Mouse (Mus musculus) C2C12 (cell line): Measurements from ENCODE around the gene Dnah17. TPM values are rescaled to one million over a fixed set of nuclear protein-coding genes. Genes with fewer than 3 reads are reported as not detected.
A peak's percentile ranks its signal among the peaks of the same experiment; 100 is the strongest.

Source experiments
- H3K27me3 ChIP-seq: one replicate; pipeline ENCODE4 v1.6.1; 2011; ENCODE audit not compliant: control insufficient read depth, insufficient read depth, insufficient read length
- H3K36me3 ChIP-seq: one replicate; pipeline ENCODE4 v1.6.1; 2011; ENCODE audit not compliant: control insufficient read depth, insufficient read depth
- H3K4me3 ChIP-seq: one replicate; pipeline ENCODE4 v1.5.1; 2011; ENCODE audit warnings: mild to moderate bottlenecking, control low read depth; ENCODE audit not compliant: poor library complexity, insufficient read depth, severe bottlenecking
- H3K79me2 ChIP-seq: one replicate; pipeline ENCODE4 v1.6.1; 2011; ENCODE audit not compliant: control insufficient read depth, insufficient read depth
- H3K79me3 ChIP-seq: one replicate; pipeline ENCODE4 v1.6.1; 2011; ENCODE audit warnings: low read depth, control low read depth
- H3ac ChIP-seq: one replicate; pipeline ENCODE3; 2011; ENCODE audit warnings: low read depth; ENCODE audit not compliant: control insufficient read depth, insufficient read length
- CEBPB ChIP-seq: IDR thresholded peaks from one replicate; pipeline ENCODE4 v1.6.1; 2011; ENCODE audit warnings: low read depth, mild to moderate bottlenecking, control low read depth, moderate library complexity
- CTCF ChIP-seq: IDR thresholded peaks from one replicate; pipeline ENCODE4 v1.5.1; 2011; ENCODE audit not compliant: control insufficient read depth, insufficient read depth, insufficient read length
- FOSL1 ChIP-seq: IDR thresholded peaks from one replicate; pipeline ENCODE4 v1.8.0; 2011; ENCODE audit warnings: mild to moderate bottlenecking, low read length; ENCODE audit not compliant: poor library complexity, insufficient read depth, severe bottlenecking
- MAX ChIP-seq: IDR thresholded peaks from one replicate; pipeline ENCODE4 v1.6.1; 2011; ENCODE audit warnings: mild to moderate bottlenecking, control low read depth
- MYOD1 ChIP-seq: IDR thresholded peaks from one replicate; pipeline ENCODE4 v1.6.1; 2011; ENCODE audit warnings: low read depth; ENCODE audit not compliant: control insufficient read depth, insufficient read length
- MYOG ChIP-seq: IDR thresholded peaks from one replicate; pipeline ENCODE4 v1.6.1; 2011; ENCODE audit not compliant: control insufficient read depth, insufficient read length; ENCODE audit errors: extremely low read depth
- USF1 ChIP-seq: IDR thresholded peaks from one replicate; pipeline ENCODE4 v1.6.1; 2011; ENCODE audit warnings: low read depth, mild to moderate bottlenecking, control low read depth, moderate library complexity
- polyA plus RNA-seq: library from polyadenylated mRNA; unstranded; fragments of >200 nt; fragmentation: generic; extraction: Trizol; gene quantifications from one replicate; pipeline ENCODE4 v1.2.1, GENCODE M21; 2012; ENCODE audit warnings: missing spikeins

Dnah17 gene
- polyA plus RNA-seq, 1 experiment, result 0.13 TPM

DNA sequence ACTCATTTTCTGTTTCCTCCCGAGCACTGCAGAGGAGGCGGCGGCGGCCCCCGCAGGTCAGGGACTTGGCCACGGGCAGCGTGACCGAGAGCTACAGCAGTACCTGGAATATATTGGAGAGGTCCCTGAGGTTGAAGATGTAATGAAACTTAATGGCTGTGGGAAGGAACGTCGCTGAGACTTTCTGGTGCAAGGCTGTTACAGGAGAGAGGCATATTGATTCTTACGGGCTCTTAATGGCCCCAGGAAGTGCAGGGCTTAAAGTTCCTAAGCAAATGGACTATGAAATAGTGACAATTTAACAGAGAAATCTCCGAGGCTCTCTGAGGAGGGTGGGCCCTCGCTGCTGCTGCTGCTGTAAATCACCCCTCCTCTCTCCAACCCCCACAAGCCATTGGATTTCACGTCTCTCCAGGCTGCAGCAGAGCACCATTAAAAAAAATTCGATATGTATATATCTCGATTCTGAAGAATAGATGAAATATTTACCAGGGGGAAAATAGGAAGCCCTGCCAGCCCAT, 61.6 kb downstream of the Dnah17 start:
- no peaks in the 10 kb centered on the region for H3K36me3 ChIP-seq
- peaks cover 79% of the 10 kb centered on the region for H3K27me3 ChIP-seq
- H3K79me3 ChIP-seq, result no peaks in the 10 kb centered on the region
- no peak overlapping the region for H3ac ChIP-seq
- TF ChIP-seq USF1, result no peak
- TF ChIP-seq MAX, result no peak
- TF ChIP-seq CEBPB, result no peak
- TF ChIP-seq MYOD1, result no peak
- TF ChIP-seq FOSL1, result no peak
- no peak for TF ChIP-seq CTCF
- TF ChIP-seq MYOG, result no peak
- no peak overlapping the region for H3K4me3 ChIP-seq
- H3K79me2 ChIP-seq, result no peaks in the 10 kb centered on the region

DNA sequence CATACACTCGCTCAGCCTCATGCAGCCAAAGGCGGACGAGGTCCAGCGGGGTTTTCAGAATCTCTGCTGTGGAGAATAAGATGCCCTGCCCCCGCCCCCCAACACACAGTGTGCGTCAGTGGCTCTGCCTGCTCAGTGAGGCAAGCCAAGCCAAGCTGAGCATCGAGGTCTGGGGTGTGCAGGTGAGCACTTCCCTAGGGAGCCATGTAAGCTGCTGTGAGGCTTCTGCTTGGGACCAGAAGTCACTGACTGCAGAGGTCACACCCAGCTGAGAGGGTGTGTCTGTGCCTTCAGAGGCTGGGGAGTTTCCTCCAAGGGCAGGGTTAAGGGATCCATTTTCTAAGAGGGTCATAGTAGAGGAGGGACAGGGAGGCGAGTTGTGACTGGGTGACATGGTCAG, 62.8 kb downstream of the Dnah17 start:
- TF ChIP-seq MAX (no peak), FOSL1 (no peak), MYOD1 (no peak), CTCF (no peak), USF1 (no peak), CEBPB (no peak), MYOG (no peak)
- no peak overlapping the region for H3K4me3 ChIP-seq
- no peak overlapping the region for H3ac ChIP-seq
- no peaks in the 10 kb centered on the region for H3K79me3 ChIP-seq
- peaks cover 74% of the 10 kb centered on the region for H3K27me3 ChIP-seq
- H3K79me2 ChIP-seq, result no peaks in the 10 kb centered on the region
- H3K36me3 ChIP-seq, result no peaks in the 10 kb centered on the region

DNA sequence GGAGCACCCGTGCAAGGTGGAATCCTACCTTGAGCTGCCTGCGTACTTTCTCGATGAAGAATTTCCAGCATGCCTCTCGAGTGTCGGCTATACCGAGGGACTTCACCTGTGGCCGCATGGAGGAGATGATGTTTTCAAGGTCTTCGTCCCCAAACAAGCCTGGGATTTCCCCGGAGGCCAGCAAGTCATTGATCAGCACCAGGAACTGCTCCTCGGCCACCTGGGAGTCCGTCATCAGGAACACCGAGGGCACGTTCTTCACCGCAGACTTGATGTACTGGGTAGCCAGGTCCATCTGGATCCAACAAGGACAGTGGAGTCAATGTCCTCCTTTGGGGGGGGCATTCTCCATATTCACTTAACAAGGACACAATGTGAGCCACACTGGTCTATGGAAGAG, 70.4 kb downstream of the Dnah17 start:
- Histone ChIP-seq H3K27me3 (peaks cover 62% of the 10 kb centered on the region), H3K79me3 (no peaks in the 10 kb centered on the region), H3K4me3 (no peak overlapping the region), H3ac (no peak overlapping the region), H3K36me3 (no peaks in the 10 kb centered on the region), H3K79me2 (no peaks in the 10 kb centered on the region)
- TF ChIP-seq CTCF (no peak), MYOD1 (no peak), FOSL1 (no peak), MYOG (no peak), USF1 (no peak), MAX (no peak), CEBPB (no peak)

DNA sequence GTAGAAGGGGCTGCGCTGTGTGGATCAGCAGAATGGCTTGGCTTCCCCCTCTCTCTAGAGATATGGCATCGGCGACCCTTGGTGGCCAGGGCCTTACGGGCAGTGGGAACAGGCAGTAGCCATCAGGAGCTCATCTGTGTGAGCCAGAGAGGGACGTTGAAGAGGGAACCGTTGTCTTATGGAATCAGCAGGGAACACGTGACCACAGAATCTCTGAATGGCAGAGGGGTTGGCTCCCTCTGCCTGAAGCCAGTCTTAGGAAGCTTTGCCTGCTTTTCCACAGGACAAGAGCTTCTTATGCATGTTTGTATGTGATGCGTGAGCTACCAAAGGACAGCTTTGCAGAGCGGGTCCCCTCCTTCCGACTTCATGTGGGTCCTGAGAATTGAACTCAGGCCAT, 71.6 kb downstream of the Dnah17 start:
- no peaks in the 10 kb centered on the region for H3K79me3 ChIP-seq
- H3K36me3 ChIP-seq, result no peaks in the 10 kb centered on the region
- no peak overlapping the region for H3ac ChIP-seq
- no peaks in the 10 kb centered on the region for H3K79me2 ChIP-seq
- TF ChIP-seq USF1 (peak; percentile 71), MYOD1 (no peak), CEBPB (no peak), MAX (no peak), MYOG (no peak)
- H3K27me3 ChIP-seq, result peaks cover 64% of the 10 kb centered on the region
- no peak overlapping the region for H3K4me3 ChIP-seq

DNA sequence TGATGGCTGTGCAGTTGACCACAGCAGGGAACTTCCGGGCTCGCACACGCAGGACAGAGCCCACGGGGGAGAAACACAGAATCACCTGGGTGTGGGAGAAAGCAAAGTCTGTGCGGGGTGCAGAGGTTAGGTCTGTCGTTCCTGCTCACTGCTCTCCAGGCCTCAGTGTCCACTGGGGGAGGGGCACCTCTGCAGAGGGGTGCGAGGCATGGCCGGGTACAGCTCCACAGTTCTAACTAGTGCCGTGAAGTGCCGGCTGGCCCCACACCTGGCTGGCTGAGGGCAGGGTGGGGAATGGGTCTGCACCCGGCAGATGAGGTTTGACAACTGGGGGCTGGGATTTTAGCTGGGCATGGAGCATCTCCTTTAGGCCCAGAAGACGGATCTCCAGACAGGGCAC, 72.1 kb downstream of the Dnah17 start:
- TF ChIP-seq MYOG (no peak), FOSL1 (no peak), USF1 (no peak), CTCF (no peak), MAX (no peak), MYOD1 (no peak), CEBPB (no peak)
- H3K27me3 ChIP-seq, result peaks cover 64% of the 10 kb centered on the region
- H3K79me2 ChIP-seq, result no peaks in the 10 kb centered on the region
- no peak overlapping the region for H3ac ChIP-seq
- H3K4me3 ChIP-seq, result no peak overlapping the region
- no peaks in the 10 kb centered on the region for H3K79me3 ChIP-seq
- no peaks in the 10 kb centered on the region for H3K36me3 ChIP-seq

DNA sequence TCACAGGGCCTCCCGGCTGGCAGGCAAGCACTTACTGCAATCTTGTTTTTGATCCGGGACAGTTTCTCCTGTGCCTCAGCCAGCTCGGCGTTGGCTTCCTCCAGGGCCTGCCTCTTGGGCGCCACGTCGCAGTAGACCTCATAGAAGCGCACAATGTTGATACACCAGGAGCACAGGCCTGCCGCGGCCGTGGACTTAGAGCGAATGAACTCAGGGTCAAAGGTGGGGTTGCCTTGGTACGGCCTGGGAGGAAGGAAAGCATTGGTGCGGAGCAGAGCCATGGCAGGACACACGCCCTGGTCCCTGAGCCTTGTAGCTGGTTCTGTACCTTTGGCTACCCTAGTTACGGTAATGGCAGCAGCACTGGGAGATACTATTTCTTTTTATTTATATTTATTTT, 80.3 kb downstream of the Dnah17 start:
- H3K79me3 ChIP-seq, result no peaks in the 10 kb centered on the region
- TF ChIP-seq FOSL1 (no peak), MAX (no peak)
- H3ac ChIP-seq, result no peak overlapping the region
- H3K4me3 ChIP-seq, result no peak overlapping the region
- no peaks in the 10 kb centered on the region for H3K36me3 ChIP-seq
- H3K27me3 ChIP-seq, result peaks cover 13% of the 10 kb centered on the region
- H3K79me2 ChIP-seq, result no peaks in the 10 kb centered on the region
